Mouse (Mus musculus): ENCODE data around the gene Atg16l1. TPM values are rescaled to one million over a fixed set of nuclear protein-coding genes. Genes with fewer than 3 reads are reported as not detected.

Atg16l1 gene
- polyA plus RNA-seq, 1 experiment from 2014 or later: 21.7 TPM

DNA sequence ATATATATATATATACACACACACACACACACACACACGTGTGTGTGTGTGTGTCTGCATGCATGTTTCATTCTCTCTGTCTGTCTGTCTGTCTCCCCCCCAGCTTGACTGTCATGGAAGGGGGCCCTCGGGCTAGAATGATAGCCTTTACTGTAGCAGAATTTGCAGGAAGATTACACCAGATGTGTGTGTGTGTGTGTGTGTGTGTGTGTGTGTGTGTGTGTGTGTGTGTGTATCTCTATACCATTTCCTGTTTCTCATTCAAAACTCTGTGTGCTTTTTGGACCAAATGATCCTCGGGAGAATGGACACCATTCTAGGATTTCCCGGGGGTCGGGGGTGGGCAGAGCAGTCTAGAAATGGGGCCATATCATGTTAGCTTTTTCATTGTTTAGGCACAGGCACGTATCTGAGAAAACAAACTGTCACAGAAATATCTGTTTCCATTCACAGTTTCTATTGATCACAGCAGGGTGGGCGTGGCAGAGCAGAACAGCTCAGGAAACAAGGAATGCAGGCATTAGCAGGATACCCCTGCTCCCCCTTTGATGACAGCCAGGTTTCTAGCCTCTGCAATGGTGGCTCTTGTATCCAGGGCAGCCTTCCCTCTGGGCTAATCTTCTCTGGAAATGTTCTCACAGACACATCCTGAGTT, 73.4 kb downstream of the Atg16l1 start:
- TF ChIP-seq CTCF (IDR thresholded peaks at IDR 0.05) (no peak), EP300 (IDR thresholded peaks at IDR 0.05) (no peak)
- Histone ChIP-seq H3K27me3 (replicated peaks; ENCODE audit: insufficient read depth, low read length) (no peaks in the 10 kb centered on the region), H3K9ac (replicated peaks; ENCODE audit: low read depth) (no peak overlapping the region), H3K4me2 (replicated peaks; ENCODE audit: low read depth, low read length) (no peak overlapping the region), H3K4me1 (ENCODE audit: insufficient read depth, low read depth, low read length) (no peaks in the 10 kb centered on the region), H3K27ac (ENCODE audit: low read length) (no peak overlapping the region; the same call in 1 of the 2 replicates), H3K4me3 (ENCODE audit: low read depth, low read length) (no peak overlapping the region), H3K36me3 (ENCODE audit: insufficient read depth, low read length) (no peaks in the 10 kb centered on the region), H3K9me3 (ENCODE audit: low read length) (no peaks in the 10 kb centered on the region)
- WGBS: 35% methylated on average over 7 of the region's 7 CpGs
- ATAC-seq: no peak
- DNase-seq (ENCODE audit: low spot score): no peak

DNA sequence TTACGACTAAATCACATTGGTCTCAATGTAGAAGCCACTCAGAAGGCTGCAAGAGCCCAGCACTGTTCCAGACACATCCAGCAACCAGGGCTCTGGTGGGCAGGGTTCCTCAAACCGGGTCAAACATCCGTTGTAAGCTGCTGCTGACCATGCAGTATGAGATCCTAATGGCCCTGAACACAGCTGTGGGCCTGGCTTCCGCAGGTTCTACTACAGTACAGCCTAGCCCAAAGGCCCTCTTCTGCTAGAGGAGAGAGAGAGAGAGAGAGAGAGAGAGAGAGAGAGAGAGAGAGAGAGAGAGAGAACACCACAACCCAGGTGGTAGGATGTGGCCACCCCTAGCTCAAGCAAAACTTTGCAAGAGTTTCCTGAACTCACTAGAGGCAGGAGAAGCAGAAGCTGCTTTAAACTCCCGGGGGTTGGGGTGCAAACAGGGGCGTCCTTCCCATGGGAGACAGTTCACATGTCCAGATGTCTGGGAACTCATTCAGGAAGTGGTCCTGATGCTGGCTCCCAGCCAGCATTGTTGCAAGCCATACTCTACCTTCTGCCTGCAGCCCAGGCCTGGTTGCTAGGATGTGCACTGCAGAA, 74.0 kb downstream of the Atg16l1 start:
- peak; percentile 25; the same call in 1 of the 2 replicates for ATAC-seq
- Histone ChIP-seq H3K36me3 (ENCODE audit: insufficient read depth, low read length) (no peaks in the 10 kb centered on the region), H3K4me2 (replicated peaks; ENCODE audit: low read depth, low read length) (no peak overlapping the region), H3K4me3 (ENCODE audit: low read depth, low read length) (no peak overlapping the region), H3K27me3 (replicated peaks; ENCODE audit: insufficient read depth, low read length) (no peaks in the 10 kb centered on the region), H3K9ac (replicated peaks; ENCODE audit: low read depth) (no peak overlapping the region), H3K4me1 (ENCODE audit: insufficient read depth, low read depth, low read length) (no peaks in the 10 kb centered on the region), H3K27ac (ENCODE audit: low read length) (no peak overlapping the region; the same call in 1 of the 2 replicates), H3K9me3 (ENCODE audit: low read length) (no peaks in the 10 kb centered on the region)
- no peak for DNase-seq (ENCODE audit: low spot score)
- no peak for TF ChIP-seq CTCF (IDR thresholded peaks at IDR 0.05)
- no peak for TF ChIP-seq EP300 (IDR thresholded peaks at IDR 0.05)
- WGBS: 44% methylated on average over 6 of the region's 6 CpGs

DNA sequence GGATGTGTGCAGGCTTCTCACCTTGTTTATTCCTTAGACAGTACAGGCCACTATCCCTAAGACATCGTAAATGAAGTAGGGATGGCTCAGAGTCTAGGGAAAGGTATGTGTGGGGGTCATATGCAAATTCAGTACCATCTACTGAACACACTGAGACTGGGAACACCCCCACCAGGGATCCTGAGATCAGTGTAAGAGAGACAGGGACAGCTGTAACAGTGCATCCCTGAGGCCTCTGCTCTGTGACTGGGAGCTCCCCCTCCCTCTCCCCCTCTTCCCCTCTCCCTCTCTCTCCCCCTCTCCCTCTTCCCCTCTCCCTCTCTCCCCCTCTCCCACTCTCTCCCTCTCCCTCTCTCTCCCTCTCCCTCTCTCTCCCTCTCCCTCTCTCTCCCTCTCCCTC, 80.8 kb downstream of the Atg16l1 start:
- TF ChIP-seq EP300 (IDR thresholded peaks at IDR 0.05) (no peak), CTCF (IDR thresholded peaks at IDR 0.05) (no peak)
- H3K9ac ChIP-seq (replicated peaks; ENCODE audit: low read depth): no peak overlapping the region
- H3K27me3 ChIP-seq (replicated peaks; ENCODE audit: insufficient read depth, low read length): no peaks in the 10 kb centered on the region
- H3K36me3 ChIP-seq (ENCODE audit: insufficient read depth, low read length): no peaks in the 10 kb centered on the region
- H3K9me3 ChIP-seq (ENCODE audit: low read length): no peaks in the 10 kb centered on the region
- H3K4me2 ChIP-seq (replicated peaks; ENCODE audit: low read depth, low read length): no peak overlapping the region
- WGBS: 78% methylated on average over 1 of the region's 1 CpGs
- ATAC-seq (no peak), DNase-seq (ENCODE audit: low spot score) (no peak)
- H3K4me1 ChIP-seq (ENCODE audit: insufficient read depth, low read depth, low read length): no peaks in the 10 kb centered on the region
- H3K4me3 ChIP-seq (ENCODE audit: low read depth, low read length): no peak overlapping the region
- H3K27ac ChIP-seq (ENCODE audit: low read length): no peak overlapping the region

DNA sequence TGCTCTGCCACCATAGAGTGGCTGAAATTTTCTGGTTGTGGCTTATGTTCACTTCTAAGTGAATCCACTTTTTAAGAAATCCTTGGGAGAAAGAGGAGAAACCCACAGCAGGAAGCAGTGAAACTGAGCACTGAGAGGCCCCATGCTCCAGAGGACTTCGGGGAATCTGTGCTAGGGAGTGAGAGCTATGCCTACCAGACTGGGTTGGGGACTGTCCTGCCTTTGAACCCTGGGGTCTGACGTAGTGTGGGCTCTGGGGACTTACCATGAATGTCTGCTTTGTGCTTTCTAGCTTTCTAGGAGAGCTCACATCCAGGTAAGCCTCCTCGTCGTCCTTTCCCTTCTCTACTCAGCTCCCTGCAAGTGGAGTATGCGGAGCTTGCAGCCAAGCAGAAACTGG, 81.3 kb downstream of the Atg16l1 start:
- Histone ChIP-seq H3K4me2 (replicated peaks; ENCODE audit: low read depth, low read length) (no peak overlapping the region), H3K27me3 (replicated peaks; ENCODE audit: insufficient read depth, low read length) (no peaks in the 10 kb centered on the region), H3K4me1 (ENCODE audit: insufficient read depth, low read depth, low read length) (no peaks in the 10 kb centered on the region), H3K36me3 (ENCODE audit: insufficient read depth, low read length) (no peaks in the 10 kb centered on the region), H3K27ac (ENCODE audit: low read length) (no peak overlapping the region), H3K4me3 (ENCODE audit: low read depth, low read length) (no peak overlapping the region), H3K9ac (replicated peaks; ENCODE audit: low read depth) (no peak overlapping the region), H3K9me3 (ENCODE audit: low read length) (no peaks in the 10 kb centered on the region)
- ATAC-seq (no peak), DNase-seq (ENCODE audit: low spot score) (no peak)
- TF ChIP-seq EP300 (IDR thresholded peaks at IDR 0.05) (no peak), CTCF (IDR thresholded peaks at IDR 0.05) (no peak)
- 42% methylated on average over 5 of the region's 5 CpGs for WGBS

DNA sequence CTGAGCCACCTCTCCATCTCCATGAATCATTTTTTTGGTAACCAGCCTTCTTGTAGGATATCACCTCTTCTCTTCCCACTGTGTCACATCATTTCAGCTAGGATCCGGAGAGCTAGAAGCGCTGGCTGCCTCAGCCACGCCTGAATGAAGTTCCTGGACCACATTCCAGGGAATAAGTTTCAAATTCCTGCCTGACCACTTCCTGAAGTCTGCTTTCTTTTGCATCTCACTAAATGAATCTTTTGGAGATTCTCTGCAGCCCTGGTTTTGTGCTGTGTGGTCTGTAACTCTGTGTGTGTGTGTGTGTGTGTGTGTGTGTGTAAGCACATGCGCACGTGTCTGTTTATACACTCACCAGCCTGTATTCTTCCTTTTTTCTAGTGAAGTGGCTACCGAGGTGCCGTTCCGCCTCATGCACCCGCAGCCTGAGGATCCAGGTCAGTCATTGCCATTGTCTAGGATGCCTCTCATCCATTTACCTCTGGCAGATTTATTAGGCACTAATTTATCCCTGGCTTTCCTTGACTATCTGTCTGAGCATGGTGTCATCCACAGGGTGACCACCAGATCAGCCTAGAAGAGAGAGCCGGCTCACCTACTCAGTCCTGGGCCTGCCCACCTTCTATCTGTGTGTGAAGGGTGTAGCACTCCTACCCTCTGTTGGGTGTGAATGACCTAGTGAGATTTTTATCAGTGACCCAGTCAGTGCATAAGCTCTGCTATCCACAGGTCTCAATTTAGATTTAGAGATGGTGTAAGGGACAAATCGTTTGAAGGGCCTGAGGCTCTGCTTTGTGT, 84.9 kb downstream of the Atg16l1 start:
- H3K9me3 ChIP-seq (ENCODE audit: low read length): no peaks in the 10 kb centered on the region
- no peak overlapping the region for H3K4me3 ChIP-seq (ENCODE audit: low read depth, low read length)
- H3K4me2 ChIP-seq (replicated peaks; ENCODE audit: low read depth, low read length): no peak overlapping the region
- no peak for DNase-seq (ENCODE audit: low spot score)
- no peak for ATAC-seq
- no peak overlapping the region for H3K9ac ChIP-seq (replicated peaks; ENCODE audit: low read depth)
- H3K27me3 ChIP-seq (replicated peaks; ENCODE audit: insufficient read depth, low read length): no peaks in the 10 kb centered on the region
- no peaks in the 10 kb centered on the region for H3K4me1 ChIP-seq (ENCODE audit: insufficient read depth, low read depth, low read length)
- 53% methylated on average over 11 of the region's 11 CpGs for WGBS
- TF ChIP-seq EP300 (IDR thresholded peaks at IDR 0.05) (no peak), CTCF (IDR thresholded peaks at IDR 0.05) (no peak)
- H3K27ac ChIP-seq (ENCODE audit: low read length): no peak overlapping the region
- no peaks in the 10 kb centered on the region for H3K36me3 ChIP-seq (ENCODE audit: insufficient read depth, low read length)

Other genes with a start within 250 kb of the Atg16l1 start
- gene Neu2, start 246.0 kb upstream of the Atg16l1 start, polyA plus RNA-seq (2015; fragmentation: Nextera tagmentation; extraction: Ambion mirVana): 2.9 and 4.8 TPM in 2 replicates
- gene Ngef, start 182.0 kb upstream of the Atg16l1 start, polyA plus RNA-seq (2015; fragmentation: Nextera tagmentation; extraction: Ambion mirVana): 3.8 and 5.9 TPM in 2 replicates
- gene Inpp5d, start 135.6 kb upstream of the Atg16l1 start, polyA plus RNA-seq (2015; fragmentation: Nextera tagmentation; extraction: Ambion mirVana): 13.5 and 13.6 TPM in 2 replicates
- 0.38 and 0.49 TPM in 2 replicates for gene Sag, start 47.8 kb downstream of the Atg16l1 start, polyA plus RNA-seq (2015; fragmentation: Nextera tagmentation; extraction: Ambion mirVana)
- 24.3 and 25.5 TPM in 2 replicates for gene Dgkd, start 97.4 kb downstream of the Atg16l1 start, polyA plus RNA-seq (2015; fragmentation: Nextera tagmentation; extraction: Ambion mirVana)

Measured in lung, postnatal 0 days (tissue).